Mouse (Mus musculus) liver, postnatal 0 days (tissue): Measurements from ENCODE around the gene Tln2. TPM values are rescaled to one million over a fixed set of nuclear protein-coding genes. Genes with fewer than 3 reads are reported as not detected.

Source experiments
- ATAC-seq: fragments of 200-750 bp; cut with Nextera tagmentation; 2 replicates; pipeline ENCODE4 v1.8.0; 2017; ENCODE audit warnings: mild to moderate bottlenecking, moderate library complexity
- DNase-seq: peaks from one replicate; pipeline ENCODE4 v3.0.0-alpha.2; 2016
- H3K27ac ChIP-seq: fragments of 300-500 bp; sonication (generic); 2 replicates; pipeline ENCODE4 v1.5.1; 2014; ENCODE audit warnings: antibody characterized with exemption, moderate library complexity, mild to moderate bottlenecking, low read depth
- H3K27me3 ChIP-seq: fragments of 300-500 bp; sonication (generic); 2 replicates; pipeline ENCODE4 v1.6.1; 2014; ENCODE audit warnings: low read length, control low read depth, mixed read lengths; ENCODE audit not compliant: insufficient read depth
- H3K36me3 ChIP-seq: fragments of 300-500 bp; sonication (generic); replicated peaks from 2 replicates; pipeline ENCODE4 v1.6.1; 2014; ENCODE audit warnings: mild to moderate bottlenecking, control low read depth, low read length, moderate library complexity, mixed read lengths; ENCODE audit not compliant: insufficient read depth
- H3K4me1 ChIP-seq: fragments of 300-500 bp; sonication (generic); 2 replicates; pipeline ENCODE4 v1.6.1; 2014; ENCODE audit warnings: antibody characterized with exemption, mild to moderate bottlenecking, control low read depth; ENCODE audit not compliant: insufficient read depth
- H3K4me2 ChIP-seq: fragments of 300-500 bp; sonication (generic); 2 replicates; pipeline ENCODE4 v1.6.1; 2014; ENCODE audit warnings: low read depth, mild to moderate bottlenecking, low read length, moderate library complexity, mixed read lengths
- H3K4me3 ChIP-seq: fragments of 300-500 bp; sonication (generic); 2 replicates; pipeline ENCODE4 v1.5.1; 2014; ENCODE audit warnings: low read depth, low read length
- H3K9ac ChIP-seq: fragments of 300-500 bp; sonication (generic); replicated peaks from 2 replicates; pipeline ENCODE4 v1.6.1; 2014; ENCODE audit warnings: mild to moderate bottlenecking, moderate library complexity
- H3K9me3 ChIP-seq: fragments of 300-500 bp; sonication (generic); 2 replicates; pipeline ENCODE4 v1.6.1; 2016; ENCODE audit warnings: mild to moderate bottlenecking, control low read depth, low read length, mixed read lengths
- CTCF ChIP-seq: sonication (generic); IDR thresholded peaks from 2 replicates; pipeline ENCODE4 v1.5.1; 2016; ENCODE audit warnings: antibody characterized with exemption, low read depth
- EP300 ChIP-seq: IDR thresholded peaks from 2 replicates; pipeline ENCODE4 v1.6.1; 2016; ENCODE audit warnings: antibody characterized with exemption, low read depth, mild to moderate bottlenecking
- WGBS: fragments of 180-500 bp; shearing (Covaris S2); extraction: QIAGEN DNeasy Blood & Tissue Kit; methylation state at CpG from one replicate; pipeline ENCODE4 v1.1.7; 2014; ENCODE audit not compliant: insufficient replicate concordance; 5-methylcytosine and 5-hydroxymethylcytosine counted together
- microRNA counts: library from miRNA; unstranded; fragments of <30 nt; microRNA quantifications from one replicate; lab custom pipeline; 2015
- microRNA-seq: library from miRNA; unstranded; fragments of <30 nt; microRNA quantifications from one replicate; pipeline ENCODE4, GENCODE M21; 2016
- polyA plus RNA-seq: library from polyadenylated mRNA; unstranded; fragments of >200 nt; fragmentation: Nextera tagmentation; extraction: Ambion mirVana; gene quantifications from 2 replicates; pipeline ENCODE4 v1.2.1, GENCODE M21; 2015

Tln2 gene
- polyA plus RNA-seq, 1 experiment from 2014 or later = 3.5 TPM

DNA sequence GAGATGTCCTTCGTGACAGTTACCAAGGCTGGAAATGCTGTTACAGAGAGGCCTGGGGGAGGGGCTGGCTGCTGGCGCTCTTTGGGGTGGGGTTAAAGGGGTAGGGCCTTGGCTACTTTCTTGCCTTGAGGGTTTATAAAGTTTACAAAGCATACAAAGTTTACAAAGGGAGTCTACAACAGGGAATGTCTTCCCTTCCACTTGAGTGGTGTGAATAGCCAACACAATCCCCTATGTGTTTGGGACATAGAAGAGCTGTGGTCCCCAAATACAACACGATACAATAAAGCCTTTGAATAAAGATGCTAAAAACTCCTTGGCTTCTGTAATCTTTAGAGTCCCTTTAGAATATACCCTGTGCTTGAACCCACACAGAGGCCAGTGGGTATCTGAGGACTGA lies 389.5 kb downstream of the Tln2 start:
- Histone ChIP-seq H3K36me3 (no peaks in the 10 kb centered on the region), H3K9ac (no peak overlapping the region), H3K4me1 (no peaks in the 10 kb centered on the region), H3K27ac (no peak overlapping the region), H3K4me3 (no peak overlapping the region), H3K9me3 (no peaks in the 10 kb centered on the region), H3K4me2 (no peak overlapping the region), H3K27me3 (no peaks in the 10 kb centered on the region)
- TF ChIP-seq EP300 = no peak
- TF ChIP-seq CTCF = no peak
- no peak for ATAC-seq
- no peak for DNase-seq
- WGBS = 62% methylated on average over 3 of the region's 3 CpGs

MicroRNA genes within 50 kb of the gene (microRNA counts, 519-probe panel; counts per million panel counts)
- microRNA mmu-miR-190 (lab: Ali Mortazavi, UCI) = not detected

Small RNA genes lying within 50 kb of the gene (microRNA-seq; reads per million reads assigned to microRNA genes)
- gene Mir190a = 111 reads per million, percentile 45 among the genes with 10 or more reads in this experiment

Other genes starting within 250 kb of the Tln2 start
- not detected in 2 replicates for gene C2cd4b, start 199.7 kb upstream of the Tln2 start, polyA plus RNA-seq